Mouse (Mus musculus) hindbrain, embryonic 12.5 days (tissue): ENCODE measurements around the gene Pcbp2. TPM values are rescaled to one million over a fixed set of nuclear protein-coding genes. Genes with fewer than 3 reads are reported as not detected.

Experiments used
- ATAC-seq: fragments of 200-750 bp; cut with Nextera tagmentation; 2 replicates; pipeline ENCODE4 v1.8.0; 2017; ENCODE audit warnings: moderate TSS enrichment; ENCODE audit not compliant: low FRiP score
- H3K27ac ChIP-seq: fragments of 300-500 bp; sonication (generic); 2 replicates; pipeline ENCODE4 v1.5.1; 2016; ENCODE audit warnings: mild to moderate bottlenecking
- H3K27me3 ChIP-seq: fragments of 300-500 bp; sonication (generic); 2 replicates; pipeline ENCODE4 v1.6.1; 2016; ENCODE audit warnings: mild to moderate bottlenecking
- H3K36me3 ChIP-seq: fragments of 300-500 bp; sonication (generic); 2 replicates; pipeline ENCODE4 v1.6.1; 2016; ENCODE audit warnings: mild to moderate bottlenecking
- H3K4me1 ChIP-seq: fragments of 300-500 bp; sonication (generic); 2 replicates; pipeline ENCODE4 v1.6.1; 2016
- H3K4me2 ChIP-seq: fragments of 300-500 bp; sonication (generic); replicated peaks from 2 replicates; pipeline ENCODE4 v1.6.1; 2016; ENCODE audit warnings: mild to moderate bottlenecking
- H3K4me3 ChIP-seq: fragments of 300-500 bp; sonication (generic); 2 replicates; pipeline ENCODE4 v1.5.1; 2016; ENCODE audit warnings: mild to moderate bottlenecking
- H3K9ac ChIP-seq: fragments of 300-500 bp; sonication (generic); 2 replicates; pipeline ENCODE4 v1.6.1; 2016; ENCODE audit warnings: mild to moderate bottlenecking, moderate library complexity
- H3K9me3 ChIP-seq: fragments of 300-500 bp; sonication (generic); replicated peaks from 2 replicates; pipeline ENCODE4 v1.6.1; 2016; ENCODE audit warnings: mild to moderate bottlenecking
- WGBS: fragments of 180-500 bp; shearing (Covaris S2); methylation state at CpG from one replicate; pipeline ENCODE4 v1.1.7; 2016; 5-methylcytosine and 5-hydroxymethylcytosine counted together
- polyA plus RNA-seq: library from polyadenylated mRNA; unstranded; fragments of >200 nt; fragmentation: Nextera tagmentation; extraction: Ambion mirVana; gene quantifications from 2 replicates; pipeline ENCODE4 v1.2.1, GENCODE M21; 2016

Pcbp2 gene
- polyA plus RNA-seq, 1 experiment from 2014 or later = 161 TPM

GRCm38 (mm10) chr15:102451666-102452430, 18.5 kb upstream of the Pcbp2 start:
- H3K9me3 ChIP-seq = no peaks in the 10 kb centered on the region
- no peak overlapping the region for H3K4me2 ChIP-seq
- no peaks in the 10 kb centered on the region for H3K27me3 ChIP-seq
- H3K4me1 ChIP-seq = no peaks in the 10 kb centered on the region
- no peaks in the 10 kb centered on the region for H3K36me3 ChIP-seq
- 87% methylated on average over 26 of the region's 26 CpGs for WGBS
- H3K4me3 ChIP-seq = no peak overlapping the region
- ATAC-seq = no peak
- no peak overlapping the region for H3K9ac ChIP-seq
- no peak overlapping the region for H3K27ac ChIP-seq

- Histone ChIP-seq H3K9me3 (no peaks in the 10 kb centered on the region), H3K27ac (no peak overlapping the region), H3K36me3 (no peaks in the 10 kb centered on the region), H3K27me3 (no peaks in the 10 kb centered on the region), H3K4me3 (no peak overlapping the region), H3K9ac (no peak overlapping the region), H3K4me1 (peaks cover 18% of the 10 kb centered on the region), H3K4me2 (no peak overlapping the region)
- 37% methylated on average over 6 of the region's 6 CpGs for WGBS
- ATAC-seq = no peak
Observed at GRCm38 (mm10) chr15:102455993-102456392, 14.3 kb upstream of the Pcbp2 start.

GRCm38 (mm10) chr15:102458050-102458736, 12.1 kb upstream of the Pcbp2 start:
- Histone ChIP-seq H3K4me1 (peaks cover 20% of the 10 kb centered on the region), H3K27me3 (no peaks in the 10 kb centered on the region), H3K27ac (peak overlapping the region; percentile 5; the same call in 1 of the 2 replicates), H3K9ac (0 out of 2 replicates have a peak overlapping the region, but pooled peaks have one; percentile 61), H3K4me3 (peak overlapping the region; percentile 44), H3K9me3 (no peaks in the 10 kb centered on the region), H3K36me3 (0 out of 2 replicates have a peak, but pooled peaks cover 4% of the 10 kb centered on the region), H3K4me2 (peak overlapping the region; percentile 65)
- WGBS = 73% methylated on average over 5 of the region's 5 CpGs
- no peak for ATAC-seq

- H3K9me3 ChIP-seq = no peaks in the 10 kb centered on the region
- 0 out of 2 replicates have a peak, but pooled peaks cover 7% of the 10 kb centered on the region for H3K36me3 ChIP-seq
- peak; percentile 80 for ATAC-seq
- peak within 1 kb of the TSS; percentile 5; the same call in 1 of the 2 replicates for H3K27ac ChIP-seq
- H3K4me2 ChIP-seq = peak within 1 kb of the TSS; percentile 65
- peaks cover 20% of the 10 kb centered on the region for H3K4me1 ChIP-seq
- WGBS = under 1% methylated on average over 19 of the region's 19 CpGs
- peak within 1 kb of the TSS; percentile 44 for H3K4me3 ChIP-seq
- peak within 1 kb of the TSS; percentile 61 for H3K9ac ChIP-seq
- no peaks in the 10 kb centered on the region for H3K27me3 ChIP-seq
Observed at GRCm38 (mm10) chr15:102458904-102459317, 11.4 kb upstream of the Pcbp2 start, which contains the start of gene Prr13. Prr13 (plus strand) TSS chr15:102459028.

GRCm38 (mm10) chr15:102459381-102459780, 11.0 kb upstream of the Pcbp2 start:
- no peaks in the 10 kb centered on the region for H3K27me3 ChIP-seq
- H3K36me3 ChIP-seq = 0 out of 2 replicates have a peak, but pooled peaks cover 7% of the 10 kb centered on the region
- 32% methylated on average over 6 of the region's 6 CpGs for WGBS
- no peaks in the 10 kb centered on the region for H3K9me3 ChIP-seq
- peak overlapping the region; percentile 61 for H3K9ac ChIP-seq
- peak; percentile 32; the same call in 1 of the 2 replicates for ATAC-seq
- peak overlapping the region; percentile 65 for H3K4me2 ChIP-seq
- peaks cover 20% of the 10 kb centered on the region for H3K4me1 ChIP-seq
- H3K4me3 ChIP-seq = peak overlapping the region; percentile 44
- no peak overlapping the region for H3K27ac ChIP-seq

- Histone ChIP-seq H3K36me3 (0 out of 2 replicates have a peak, but pooled peaks cover 7% of the 10 kb centered on the region), H3K27ac (no peak overlapping the region), H3K4me1 (peaks cover 20% of the 10 kb centered on the region), H3K9ac (no peak overlapping the region), H3K27me3 (no peaks in the 10 kb centered on the region), H3K4me3 (no peak overlapping the region), H3K4me2 (peak overlapping the region; percentile 65), H3K9me3 (no peaks in the 10 kb centered on the region)
- ATAC-seq = no peak
- WGBS = 57% methylated on average over 5 of the region's 5 CpGs
Observed at GRCm38 (mm10) chr15:102459847-102460246, 10.5 kb upstream of the Pcbp2 start.

GRCm38 (mm10) chr15:102460409-102460808, 9.9 kb upstream of the Pcbp2 start:
- no peak for ATAC-seq
- H3K4me2 ChIP-seq = no peak overlapping the region

GRCm38 (mm10) chr15:102460971-102461370, 9.4 kb upstream of the Pcbp2 start:
- Histone ChIP-seq H3K36me3 (0 out of 2 replicates have a peak, but pooled peaks cover 7% of the 10 kb centered on the region), H3K4me2 (no peak overlapping the region), H3K4me1 (peaks cover 20% of the 10 kb centered on the region), H3K9ac (no peak overlapping the region), H3K4me3 (no peak overlapping the region), H3K9me3 (no peaks in the 10 kb centered on the region), H3K27me3 (no peaks in the 10 kb centered on the region), H3K27ac (no peak overlapping the region)
- ATAC-seq = no peak
- 72% methylated on average over 4 of the region's 4 CpGs for WGBS

More at GRCm38 (mm10) chr15:102460409-102460808, 9.9 kb upstream of the Pcbp2 start:
- Histone ChIP-seq H3K27ac (no peak overlapping the region), H3K27me3 (no peaks in the 10 kb centered on the region), H3K9me3 (no peaks in the 10 kb centered on the region), H3K36me3 (0 out of 2 replicates have a peak, but pooled peaks cover 7% of the 10 kb centered on the region), H3K9ac (no peak overlapping the region), H3K4me3 (no peak overlapping the region), H3K4me1 (peaks cover 20% of the 10 kb centered on the region)
- 78% methylated on average over 12 of the region's 12 CpGs for WGBS

- ATAC-seq = no peak
- 87% methylated on average over 9 of the region's 9 CpGs for WGBS
- Histone ChIP-seq H3K27me3 (no peaks in the 10 kb centered on the region), H3K4me3 (no peak overlapping the region), H3K4me2 (no peak overlapping the region), H3K4me1 (peaks cover 20% of the 10 kb centered on the region), H3K9ac (no peak overlapping the region), H3K9me3 (no peaks in the 10 kb centered on the region), H3K27ac (no peak overlapping the region), H3K36me3 (0 out of 2 replicates have a peak, but pooled peaks cover 7% of the 10 kb centered on the region)
Observed at GRCm38 (mm10) chr15:102461430-102462075, 8.8 kb upstream of the Pcbp2 start.

GRCm38 (mm10) chr15:102463666-102464065, 6.7 kb upstream of the Pcbp2 start:
- Histone ChIP-seq H3K4me2 (no peak overlapping the region), H3K9me3 (no peaks in the 10 kb centered on the region), H3K27ac (no peak overlapping the region), H3K36me3 (0 out of 2 replicates have a peak, but pooled peaks cover 7% of the 10 kb centered on the region), H3K4me1 (peaks cover 20% of the 10 kb centered on the region), H3K9ac (no peak overlapping the region), H3K27me3 (no peaks in the 10 kb centered on the region), H3K4me3 (no peak overlapping the region)
- ATAC-seq = no peak

GRCm38 (mm10) chr15:102468675-102469370, 1.5 kb upstream of the Pcbp2 start:
- H3K4me3 ChIP-seq = no peak overlapping the region
- peaks cover 7% of the 10 kb centered on the region for H3K4me1 ChIP-seq
- no peak for ATAC-seq
- H3K9me3 ChIP-seq = no peaks in the 10 kb centered on the region
- H3K27me3 ChIP-seq = no peaks in the 10 kb centered on the region
- no peak overlapping the region for H3K9ac ChIP-seq
- H3K4me2 ChIP-seq = no peak overlapping the region
- H3K27ac ChIP-seq = no peak overlapping the region
- H3K36me3 ChIP-seq = no peaks in the 10 kb centered on the region
- 95% methylated on average over 9 of the region's 9 CpGs for WGBS
